Mouse (Mus musculus) heart, adult 2 months (tissue): ENCODE measurements around the gene Sec14l4.

Experiments
- CTCF ChIP-seq: fragments of 200-600 bp; IDR thresholded peaks from 2 replicates; pipeline ENCODE4 v1.8.1; 2022; ENCODE audit warnings: antibody characterized with exemption, mild to moderate bottlenecking, moderate library complexity
- POLR2A ChIP-seq: fragments of 200-500 bp; IDR thresholded peaks from 2 replicates; pipeline ENCODE4 v1.6.1; 2011; ENCODE audit warnings: mild to moderate bottlenecking, low read depth, low read length, control low read depth; ENCODE audit not compliant: insufficient read depth

GRCm38 (mm10) chr11:4041123-4041625, 9.9 kb downstream of the Sec14l4 start:
- TF ChIP-seq CTCF (no peak), POLR2A (no peak)
